8 mouse cellular contexts compared by ENCODE assay signal in the genomic region with DNA sequence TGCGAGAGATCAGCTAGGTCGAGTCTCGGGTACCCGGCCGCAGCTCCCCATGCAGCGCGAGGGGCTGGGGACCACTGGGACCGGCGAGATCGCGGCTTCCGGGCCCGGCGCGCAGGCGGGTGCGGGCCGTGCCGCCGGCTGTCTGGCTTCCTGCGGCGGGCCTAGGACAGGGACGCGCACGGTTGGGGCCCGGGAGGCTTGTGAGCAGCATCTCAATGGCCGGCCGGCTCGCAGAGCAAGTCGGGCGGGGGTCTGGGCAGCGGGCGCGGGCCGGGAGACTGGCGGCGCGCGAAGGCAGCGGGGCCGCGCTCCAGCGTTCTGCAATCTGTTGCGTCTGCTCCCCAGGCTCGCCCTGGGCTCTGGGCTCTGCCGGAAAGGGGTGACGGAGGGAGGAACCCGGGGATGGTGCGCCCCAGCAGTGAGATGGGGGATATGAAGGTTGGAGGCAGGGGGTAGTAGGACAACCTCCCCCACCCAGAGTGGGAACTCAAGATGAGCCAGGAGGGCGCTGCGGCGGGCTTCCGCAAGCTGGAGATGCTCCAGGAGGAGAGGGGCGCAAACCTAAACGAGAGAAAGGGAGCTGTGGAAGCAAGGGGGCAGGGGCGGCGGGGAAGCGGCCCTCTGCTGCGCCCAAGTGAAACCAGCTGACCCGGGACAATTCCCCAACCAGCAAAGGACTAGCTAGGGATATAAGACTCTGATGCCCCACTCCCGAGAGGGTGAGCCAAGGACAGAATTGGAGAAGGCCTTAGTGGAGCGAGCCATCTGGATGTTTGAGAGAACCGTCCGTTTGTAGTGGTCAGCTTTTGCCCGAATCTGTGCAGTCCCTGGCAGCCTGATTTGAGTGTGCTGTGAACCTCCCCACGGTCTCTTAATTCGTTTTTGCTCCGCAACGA. TPM values are rescaled to one million over a fixed set of nuclear protein-coding genes. Genes with fewer than 3 reads are reported as not detected.
A peak's percentile ranks its signal among the peaks of the same experiment; 100 is the strongest.
DNase-seq lines count a peak whose midpoint lies in the region; ATAC-seq and TF ChIP-seq lines count a peak whose summit lies in the region.

No protein-coding gene starts in this region.

- TF ChIP-seq POLR2A in kidney, adult 2 months (IDR thresholded peaks at IDR 0.05; ENCODE audit: low read depth, low read length) = no peak

- H3K4me3 ChIP-seq in kidney, adult 2 months (ENCODE audit: insufficient read depth, low read depth, low read length) = peak overlapping the region; percentile 23
- H3K4me3 ChIP-seq in hindbrain, embryonic 16.5 days (ENCODE audit: low read length) = peak overlapping the region; percentile 77
- H3K4me3 ChIP-seq in midbrain, embryonic 11.5 days (ENCODE audit: low read depth, low read length) = peak overlapping the region; percentile 54

- no peaks in the 10 kb centered on the region for H3K9me3 ChIP-seq in hindbrain, embryonic 16.5 days (ENCODE audit: control insufficient read depth, low read length)
- no peaks in the 10 kb centered on the region for H3K9me3 ChIP-seq in midbrain, embryonic 11.5 days (ENCODE audit: control insufficient read depth, low read length)

- TF ChIP-seq CTCF in kidney, adult 2 months (conservative IDR thresholded peaks at IDR 0.05; ENCODE audit: insufficient read depth, insufficient read length, low read depth, low read length) = no peak

- H3K4me1 ChIP-seq in kidney, adult 2 months (ENCODE audit: control insufficient read depth, insufficient read depth, low read length) = no peaks in the 10 kb centered on the region
- H3K4me1 ChIP-seq in hindbrain, embryonic 16.5 days (ENCODE audit: control insufficient read depth, insufficient read depth, low read depth, low read length) = peaks cover 29% of the 10 kb centered on the region
- peaks cover 16% of the 10 kb centered on the region for H3K4me1 ChIP-seq in midbrain, embryonic 11.5 days (ENCODE audit: control insufficient read depth, insufficient read depth, low read length)

- ATAC-seq in hindbrain, embryonic 16.5 days = peak; percentile 40
- ATAC-seq in midbrain, embryonic 11.5 days (ENCODE audit: low FRiP score) = peak; percentile 62
- ATAC-seq in megakaryocyte progenitor cell, adult 5-6 weeks (replicated peaks; ENCODE audit: poor library complexity) = no peak

- WGBS in kidney, adult 2 months = 4% methylated on average over 69 of the region's 69 CpGs
- 1% methylated on average over 62 of the region's 69 CpGs for WGBS in hindbrain, embryonic 16.5 days
- 1% methylated on average over 69 of the region's 69 CpGs for WGBS in midbrain, embryonic 11.5 days

- H3K4me2 ChIP-seq in hindbrain, embryonic 16.5 days (ENCODE audit: low read length) = peak overlapping the region; percentile 97
- H3K4me2 ChIP-seq in midbrain, embryonic 11.5 days = peak overlapping the region; percentile 96

- H3K36me3 ChIP-seq in kidney, adult 2 months (ENCODE audit: control insufficient read depth, insufficient read depth, low read length) = no peaks in the 10 kb centered on the region
- H3K36me3 ChIP-seq in hindbrain, embryonic 16.5 days (ENCODE audit: control insufficient read depth, insufficient read depth, low read length) = no peaks in the 10 kb centered on the region
- no peaks in the 10 kb centered on the region for H3K36me3 ChIP-seq in midbrain, embryonic 11.5 days (ENCODE audit: control insufficient read depth, insufficient read depth, low read length)

- peaks cover 2% of the 10 kb centered on the region; the same call in 1 of the 2 replicates for H3K27me3 ChIP-seq in kidney, adult 2 months (replicated peaks; ENCODE audit: control insufficient read depth, insufficient read depth, low read length)
- H3K27me3 ChIP-seq in hindbrain, embryonic 16.5 days (replicated peaks; ENCODE audit: control insufficient read depth, insufficient read depth, low read length) = peaks cover 14% of the 10 kb centered on the region; the same call in 1 of the 2 replicates
- H3K27me3 ChIP-seq in midbrain, embryonic 11.5 days (ENCODE audit: control insufficient read depth, insufficient read depth, low read length) = peaks cover 55% of the 10 kb centered on the region

- DNase-seq in kidney, adult 2 months = no peak
- no peak for DNase-seq in kidney, postnatal 25 days
- peak; percentile 30 for DNase-seq in R1 (ENCODE audit: low read depth, low spot score)
- peak; percentile 81 for DNase-seq in embryo, embryonic 11 days
- DNase-seq in midbrain, embryonic 11.5 days (ENCODE audit: low spot score, missing footprints) = peak; percentile 96
- no peak for DNase-seq in natural killer cell, adult 2 months (ENCODE audit: low spot score in 2 of 2)

- H3K27ac ChIP-seq in kidney, adult 2 months (ENCODE audit: insufficient read depth, low read depth, low read length) = no peak overlapping the region
- H3K27ac ChIP-seq in hindbrain, embryonic 16.5 days (ENCODE audit: low read depth, low read length) = peak overlapping the region; percentile 55
- no peak overlapping the region for H3K27ac ChIP-seq in midbrain, embryonic 11.5 days (ENCODE audit: low read depth, low read length)

- H3K9ac ChIP-seq in hindbrain, embryonic 16.5 days (ENCODE audit: low read depth, low read length) = peak overlapping the region; percentile 77
- H3K9ac ChIP-seq in midbrain, embryonic 11.5 days (ENCODE audit: low read length) = peak overlapping the region; percentile 60

RNA-seq across cellular contexts. Expression of a gene that starts 0.9 kb away (rescaled TPM):
- polyA plus RNA-seq in kidney, adult 2 months (2012; rRNA removed) = 0.26 and 0.41 TPM in 2 replicates
- polyA plus RNA-seq in hindbrain, embryonic 16.5 days (2015; fragmentation: Nextera tagmentation; extraction: Ambion mirVana) = 2.9 and 3.3 TPM in 2 replicates
- 1.0 and 1.6 TPM in 2 replicates for polyA plus RNA-seq in midbrain, embryonic 11.5 days (2014; fragmentation: Nextera tagmentation; extraction: Ambion mirVana)
- total RNA-seq in megakaryocyte progenitor cell, adult 5-6 weeks (2015) = not detected in 2 replicates
- total RNA-seq in megakaryocyte progenitor cell, adult 5-6 weeks (2017) = not detected in 2 replicates

Comparison
In these comparisons a context has a peak if more than half of its experiments do, and no peak if none do; other contexts are left out.
1. DNase-seq: peak in R1 (single experiment), embryo, embryonic 11 days (single experiment) and midbrain, embryonic 11.5 days (single experiment); none in kidney, adult 2 months (single experiment), kidney, postnatal 25 days (0 of 2) and natural killer cell, adult 2 months (0 of 2).
2. H3K4me3 ChIP-seq: peak in every context shown above with its lines; median percentile 77 in hindbrain, embryonic 16.5 days; 54 in midbrain, embryonic 11.5 days; 23 in kidney, adult 2 months.